Mouse (Mus musculus) CH12.LX (cell line): ENCODE measurements at regions not wholly inside any gene's neighbourhood (a gene's known extent, or its start where the extent isn't known, plus 50 kb on each side); places are given as distances from the start of the nearest gene placed in this dataset.

Source experiments
- DNase-seq: peaks from one replicate; pipeline ENCODE4 v3.0.0-alpha.2; 2013; ENCODE audit errors: extremely low read depth
- H3K27ac ChIP-seq: 2 replicates; pipeline ENCODE4 v1.5.1; 2012; ENCODE audit warnings: low read depth, mild to moderate bottlenecking, control low read depth, moderate library complexity; ENCODE audit not compliant: insufficient read depth
- H3K27me3 ChIP-seq: replicated peaks from 2 replicates; pipeline ENCODE3; 2012; ENCODE audit warnings: inconsistent platforms
- H3K36me3 ChIP-seq, 2 experiments: replicated peaks in 1 of 2; 2 replicates each; pipeline versions ENCODE3 to v1.6.1; 2012; ENCODE audit warnings: inconsistent platforms in 1 of 2, low read length in 1 of 2, mild to moderate bottlenecking in 1 of 2, mixed read lengths in 1 of 2, moderate library complexity in 1 of 2; ENCODE audit not compliant: control insufficient read depth in 1 of 2, insufficient read depth in 1 of 2
- H3K4me1 ChIP-seq, 2 experiments: 2 replicates each; pipeline ENCODE4 v1.6.1; 2012; ENCODE audit warnings: inconsistent platforms in 1 of 2, moderate library complexity in 1 of 2; ENCODE audit not compliant: insufficient read depth in 2 of 2, control insufficient read depth in 1 of 2
- H3K4me2 ChIP-seq: 2 replicates; pipeline ENCODE4 v1.6.1; 2012; ENCODE audit warnings: low read depth, mild to moderate bottlenecking, control low read depth; ENCODE audit not compliant: poor library complexity, insufficient read depth, severe bottlenecking
- H3K4me3 ChIP-seq, 3 experiments: fragments of 150-350 bp in 1 of 3; sonication (generic) in 1 of 3; replicated peaks in 1 of 3; 2 replicates each; pipeline versions ENCODE3 to v1.5.1; 2011 to 2012; ENCODE audit warnings: low read depth in 2 of 3, low read length in 2 of 3, mild to moderate bottlenecking in 2 of 3, moderate library complexity in 2 of 3, control low read depth in 1 of 3, improper control_type of control experiment in 1 of 3, inconsistent platforms in 1 of 3, mixed read lengths in 1 of 3; ENCODE audit not compliant: poor library complexity in 1 of 3
- H3K79me2 ChIP-seq: replicated peaks from 2 replicates; pipeline ENCODE4 v1.6.1; 2012; ENCODE audit warnings: mild to moderate bottlenecking, moderate library complexity; ENCODE audit not compliant: control insufficient read depth, poor library complexity, insufficient read depth, severe bottlenecking; ENCODE audit errors: extremely low read depth
- H3K9ac ChIP-seq: 2 replicates; pipeline ENCODE4 v1.6.1; 2012; ENCODE audit warnings: low read depth, mild to moderate bottlenecking, control low read depth, moderate library complexity; ENCODE audit not compliant: insufficient read depth
- H3K9me3 ChIP-seq: replicated peaks from 2 replicates; pipeline ENCODE3; 2012; ENCODE audit warnings: low read length, inconsistent platforms, mixed read lengths
- BHLHE40 ChIP-seq: IDR thresholded peaks from 2 replicates; pipeline ENCODE4 v1.6.1; 2011; ENCODE audit warnings: mild to moderate bottlenecking, low read depth, low read length, improper control_type of control experiment
- ELF1 ChIP-seq: IDR thresholded peaks from 2 replicates; pipeline ENCODE4 v1.6.1; 2014; ENCODE audit warnings: low read depth, mild to moderate bottlenecking, inconsistent platforms, low read length, improper control_type of control experiment
- EP300 ChIP-seq: IDR thresholded peaks from 2 replicates; pipeline ENCODE4 v1.6.1; 2011; ENCODE audit warnings: low read length, improper control_type of control experiment
- ETS1 ChIP-seq: conservative IDR thresholded peaks from 2 replicates; pipeline ENCODE4 v1.6.1; 2012; ENCODE audit warnings: low read depth, mild to moderate bottlenecking, inconsistent platforms, low read length, improper control_type of control experiment, moderate library complexity
- GABPA ChIP-seq: IDR thresholded peaks from 2 replicates; pipeline ENCODE4 v1.6.1; 2012; ENCODE audit warnings: low read depth, low read length, improper control_type of control experiment, inconsistent platforms; ENCODE audit not compliant: insufficient replicate concordance
- IRF4 ChIP-seq: IDR thresholded peaks from 2 replicates; pipeline ENCODE4 v1.6.1; 2014; ENCODE audit warnings: low read depth, mild to moderate bottlenecking, inconsistent platforms, low read length, improper control_type of control experiment
- JUN ChIP-seq: IDR thresholded peaks from 2 replicates; pipeline ENCODE4 v1.6.1; 2011; ENCODE audit warnings: low read depth, mild to moderate bottlenecking, low read length, improper control_type of control experiment, moderate library complexity; ENCODE audit not compliant: insufficient read depth
- KAT2A ChIP-seq: IDR thresholded peaks from 2 replicates; pipeline ENCODE4 v1.6.1; 2012; ENCODE audit warnings: low read length, improper control_type of control experiment, inconsistent platforms; ENCODE audit not compliant: insufficient replicate concordance
- MAX ChIP-seq: IDR thresholded peaks from 2 replicates; pipeline ENCODE4 v1.6.1; 2011; ENCODE audit warnings: low read length, improper control_type of control experiment
- MAZ ChIP-seq: IDR thresholded peaks from 2 replicates; pipeline ENCODE4 v1.6.1; 2012; ENCODE audit warnings: low read depth, mild to moderate bottlenecking, inconsistent platforms, low read length, improper control_type of control experiment, moderate library complexity
- NELFE ChIP-seq: IDR thresholded peaks from 2 replicates; pipeline ENCODE4 v1.6.1; 2011; ENCODE audit warnings: low read depth, low read length, improper control_type of control experiment
- NRF1 ChIP-seq: IDR thresholded peaks from 2 replicates; pipeline ENCODE4 v1.6.1; 2014; ENCODE audit warnings: low read depth, mild to moderate bottlenecking, inconsistent platforms, low read length, improper control_type of control experiment, moderate library complexity
- POLR2A ChIP-seq: IDR thresholded peaks from 2 replicates; pipeline ENCODE4 v1.6.1; 2011; ENCODE audit warnings: low read depth, mild to moderate bottlenecking, improper control_type of control experiment, low read length
- RCOR1 ChIP-seq: conservative IDR thresholded peaks from 2 replicates; pipeline ENCODE4 v1.6.1; 2012; ENCODE audit warnings: low read depth, mild to moderate bottlenecking, inconsistent platforms, low read length, improper control_type of control experiment
- SIN3A ChIP-seq: IDR thresholded peaks from 2 replicates; pipeline ENCODE4 v1.6.1; 2012; ENCODE audit warnings: low read length, improper control_type of control experiment, inconsistent platforms
- USF1 ChIP-seq: IDR thresholded peaks from 2 replicates; pipeline ENCODE4 v1.6.1; 2014; ENCODE audit warnings: low read depth, mild to moderate bottlenecking, inconsistent platforms, low read length, improper control_type of control experiment
- ZC3H11A ChIP-seq: IDR thresholded peaks from 2 replicates; pipeline ENCODE4 v1.6.1; 2012; ENCODE audit warnings: low read depth, mild to moderate bottlenecking, inconsistent platforms, low read length, improper control_type of control experiment
- ZKSCAN1 ChIP-seq: IDR thresholded peaks from 2 replicates; pipeline ENCODE4 v1.6.1; 2012; ENCODE audit warnings: low read depth, inconsistent platforms, low read length, improper control_type of control experiment, borderline replicate concordance
- ZMIZ1 ChIP-seq: IDR thresholded peaks from 2 replicates; pipeline ENCODE4 v1.6.1; 2012; ENCODE audit warnings: low read depth, mild to moderate bottlenecking, inconsistent platforms, low read length, improper control_type of control experiment
- dilution Hi-C: fragments of 300-500 bp; cut with MboI; formaldehyde crosslinking; loops from 2 replicates; pipeline ENCODE4 v1.14.3; 2020; ENCODE audit warnings: low sequenced_read_pairs; ENCODE audit not compliant: extremely low pct_unique_long_range_greater_than_20kb, extremely low pct_ligation_motif_present
- in situ Hi-C: fragments of 300-500 bp; cut with MboI; formaldehyde crosslinking; loops from 3 replicates; pipeline ENCODE4 v1.14.3; 2019; ENCODE audit warnings: low sequenced_read_pairs, low pct_ligation_motif_present, low pct_unique_long_range_greater_than_20kb, mixed read lengths

DNA sequence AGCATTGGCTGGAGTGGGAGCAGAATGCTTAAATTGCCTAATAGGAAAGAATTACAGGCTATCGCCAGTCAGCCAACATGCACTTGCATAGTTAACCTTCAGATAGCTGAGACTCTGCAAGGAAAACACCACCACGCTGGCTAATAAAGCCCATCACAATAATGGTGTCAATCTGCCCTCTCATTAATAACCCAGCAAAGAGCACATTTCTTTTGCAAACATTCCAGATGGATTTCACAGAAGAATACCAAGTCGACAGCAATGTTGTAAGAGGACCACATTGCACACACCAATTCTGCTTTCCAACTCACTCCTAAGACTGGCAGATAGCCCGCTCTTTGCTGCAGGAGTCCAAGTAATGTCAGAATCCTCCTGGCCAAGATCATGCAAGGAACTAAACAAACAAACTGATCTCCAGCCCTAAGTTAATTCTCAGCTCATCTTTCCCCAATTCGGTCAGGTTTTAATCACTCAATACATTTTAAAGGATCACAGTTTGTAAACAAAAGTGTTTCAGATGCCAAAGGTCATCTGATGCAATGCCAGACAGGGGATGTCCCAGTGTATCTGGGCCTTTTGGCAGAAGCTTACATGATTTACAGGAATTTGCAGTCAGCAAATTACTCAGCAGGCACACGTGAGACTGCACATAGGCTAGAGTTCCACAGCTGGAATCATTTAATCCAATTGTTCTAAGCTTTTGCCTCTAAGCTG lies 198.4 kb downstream of the Klf6 start:
- H3K4me3 ChIP-seq, result no peak overlapping the region
- no peaks in the 10 kb centered on the region for H3K9me3 ChIP-seq
- no peak overlapping the region for H3K9ac ChIP-seq
- H3K79me2 ChIP-seq, result no peaks in the 10 kb centered on the region
- DNase-seq, result no peak
- H3K4me1 ChIP-seq, result peaks cover 0 to 11% of the 10 kb centered on the region in 2 experiments; a peak in 2 of 4 replicates
- in situ Hi-C loops (no loop called here), dilution Hi-C loops (no loop called here)
- TF ChIP-seq BHLHE40, result peak; percentile 39
- TF ChIP-seq JUN, result no peak
- no peak for TF ChIP-seq MAX
- no peaks in the 10 kb centered on the region for H3K27me3 ChIP-seq
- H3K4me2 ChIP-seq, result no peak overlapping the region
- no peak overlapping the region for H3K27ac ChIP-seq
- no peaks in the 10 kb centered on the region for H3K36me3 ChIP-seq

DNA sequence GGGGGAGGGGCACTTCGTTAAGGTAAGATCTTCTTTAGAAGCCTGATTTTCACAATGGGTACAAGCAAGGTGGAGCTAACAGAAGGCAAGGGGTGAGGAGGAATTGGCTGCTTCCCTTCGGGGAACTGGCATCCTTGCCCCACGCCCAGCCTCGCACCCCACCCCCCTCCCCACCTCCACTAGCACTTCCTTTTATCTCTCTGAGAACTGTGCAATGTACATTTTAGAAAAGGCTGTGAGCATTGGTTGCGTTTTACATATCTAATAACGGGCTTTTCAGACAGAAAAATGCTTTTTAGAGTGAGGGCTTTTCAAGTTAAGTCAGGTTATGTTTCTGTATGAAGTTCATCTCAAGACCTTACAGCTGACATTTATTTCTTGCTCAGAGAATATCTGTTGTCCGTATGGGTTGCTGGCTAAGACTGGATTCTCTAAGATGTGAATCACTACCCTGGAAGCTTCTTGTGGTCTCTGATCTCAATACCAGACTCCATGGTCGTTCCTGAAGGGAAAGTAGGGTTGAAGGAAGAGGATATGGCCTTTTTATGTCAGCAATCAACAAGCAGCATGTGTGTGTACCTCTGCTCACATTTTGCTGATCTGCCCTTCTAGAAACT lies 199.1 kb downstream of the Klf6 start:
- dilution Hi-C loops (no loop called here), in situ Hi-C loops (no loop called here)
- no peak for DNase-seq
- Histone ChIP-seq H3K4me1 (peaks cover 0 to 11% of the 10 kb centered on the region in 2 experiments; a peak in 2 of 4 replicates), H3K27me3 (no peaks in the 10 kb centered on the region), H3K4me3 (no peak overlapping the region), H3K27ac (no peak overlapping the region), H3K36me3 (no peaks in the 10 kb centered on the region), H3K9me3 (no peaks in the 10 kb centered on the region), H3K79me2 (no peaks in the 10 kb centered on the region), H3K4me2 (peak overlapping the region; percentile 22; the same call in 1 of the 2 replicates), H3K9ac (no peak overlapping the region)
- TF ChIP-seq ZC3H11A, result no peak
- no peak for TF ChIP-seq GABPA
- TF ChIP-seq POLR2A, result no peak
- TF ChIP-seq EP300, result no peak
- no peak for TF ChIP-seq ZKSCAN1
- TF ChIP-seq IRF4, result no peak
- TF ChIP-seq RCOR1, result no peak
- TF ChIP-seq SIN3A, result no peak
- TF ChIP-seq USF1, result no peak
- no peak for TF ChIP-seq ETS1
- TF ChIP-seq JUN, result no peak
- TF ChIP-seq MAZ, result no peak
- TF ChIP-seq KAT2A, result no peak
- TF ChIP-seq ELF1, result no peak
- no peak for TF ChIP-seq NRF1
- TF ChIP-seq NELFE, result no peak
- no peak for TF ChIP-seq ZMIZ1
